Mouse (Mus musculus): ENCODE measurements around the gene Prkce. TPM values are rescaled to one million over a fixed set of nuclear protein-coding genes. Genes with fewer than 3 reads are reported as not detected.

The Prkce gene
- polyA plus RNA-seq, 1 experiment, result 3.3 TPM

- no peak overlapping the region for H3K4me3 ChIP-seq (ENCODE audit: low read depth, low read length)
These were observed 357.5 kb downstream of the Prkce start for GRCm38 (mm10) chr17:86525075-86525474.

GRCm38 (mm10) chr17:86526016-86526415, 358.4 kb downstream of the Prkce start:
- Histone ChIP-seq H3K36me3 (ENCODE audit: control insufficient read depth, insufficient read depth, low read length) (no peaks in the 10 kb centered on the region), H3K27me3 (ENCODE audit: control insufficient read depth, insufficient read depth, low read length) (no peaks in the 10 kb centered on the region), H3K4me1 (ENCODE audit: control insufficient read depth, insufficient read depth, insufficient read length, low read length) (peaks cover 28% of the 10 kb centered on the region), H3K27ac (ENCODE audit: insufficient read depth, low read depth, low read length) (no peak overlapping the region), H3K4me3 (ENCODE audit: low read depth, low read length) (no peak overlapping the region)
- WGBS, result 75% methylated on average over 7 of the region's 7 CpGs
- no peak for TF ChIP-seq POLR2A (IDR thresholded peaks at IDR 0.05; ENCODE audit: low read depth, low read length)

More at GRCm38 (mm10) chr17:86525075-86525474, 357.5 kb downstream of the Prkce start:
- H3K27ac ChIP-seq (ENCODE audit: insufficient read depth, low read depth, low read length), result 0 out of 2 replicates have a peak overlapping the region, but pooled peaks have one; percentile 89
- TF ChIP-seq POLR2A (IDR thresholded peaks at IDR 0.05; ENCODE audit: low read depth, low read length) (no peak), CTCF (IDR thresholded peaks at IDR 0.05; ENCODE audit: extremely low read depth, insufficient read length, insufficient replicate concordance, low read depth, low read length) (no peak)
- 93% methylated on average over 2 of the region's 2 CpGs for WGBS
- H3K4me1 ChIP-seq (ENCODE audit: control insufficient read depth, insufficient read depth, insufficient read length, low read length), result peaks cover 24% of the 10 kb centered on the region
- no peaks in the 10 kb centered on the region for H3K27me3 ChIP-seq (ENCODE audit: control insufficient read depth, insufficient read depth, low read length)
- H3K36me3 ChIP-seq (ENCODE audit: control insufficient read depth, insufficient read depth, low read length), result no peaks in the 10 kb centered on the region

GRCm38 (mm10) chr17:86527298-86527697, 359.7 kb downstream of the Prkce start:
- Histone ChIP-seq H3K27me3 (ENCODE audit: control insufficient read depth, insufficient read depth, low read length) (no peaks in the 10 kb centered on the region), H3K4me1 (ENCODE audit: control insufficient read depth, insufficient read depth, insufficient read length, low read length) (peaks cover 30% of the 10 kb centered on the region), H3K27ac (ENCODE audit: insufficient read depth, low read depth, low read length) (no peak overlapping the region), H3K4me3 (ENCODE audit: low read depth, low read length) (no peak overlapping the region), H3K36me3 (ENCODE audit: control insufficient read depth, insufficient read depth, low read length) (no peaks in the 10 kb centered on the region)
- WGBS, result 87% methylated on average over 5 of the region's 5 CpGs
- TF ChIP-seq CTCF (IDR thresholded peaks at IDR 0.05; ENCODE audit: extremely low read depth, insufficient read length, insufficient replicate concordance, low read depth, low read length) (no peak), POLR2A (IDR thresholded peaks at IDR 0.05; ENCODE audit: low read depth, low read length) (no peak)

DNA sequence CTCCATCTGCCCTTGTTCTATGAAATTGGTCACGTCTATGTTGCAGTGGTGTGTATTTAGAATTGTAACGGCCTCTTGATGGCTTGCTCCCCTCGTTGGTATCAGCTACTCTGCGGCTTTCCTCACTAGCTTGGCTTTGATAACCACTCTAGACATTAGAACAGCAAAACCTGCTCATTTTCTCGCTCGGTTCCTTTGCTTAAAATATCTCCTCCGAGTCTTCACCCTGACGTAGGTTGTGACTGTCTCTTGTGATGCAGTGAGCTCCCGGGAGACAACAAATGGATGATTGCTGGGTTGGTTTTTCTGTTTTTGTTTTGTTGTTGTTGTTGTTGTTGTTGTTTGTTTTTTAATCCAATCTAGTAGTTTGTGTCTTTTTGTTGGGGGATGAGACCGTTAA, 361.4 kb downstream of the Prkce start:
- H3K4me3 ChIP-seq (ENCODE audit: low read depth, low read length), result no peak overlapping the region
- no peaks in the 10 kb centered on the region for H3K27me3 ChIP-seq (ENCODE audit: control insufficient read depth, insufficient read depth, low read length)
- TF ChIP-seq POLR2A (IDR thresholded peaks at IDR 0.05; ENCODE audit: low read depth, low read length) (no peak), CTCF (IDR thresholded peaks at IDR 0.05; ENCODE audit: extremely low read depth, insufficient read length, insufficient replicate concordance, low read depth, low read length) (no peak)
- H3K36me3 ChIP-seq (ENCODE audit: control insufficient read depth, insufficient read depth, low read length), result no peaks in the 10 kb centered on the region
- no peak overlapping the region for H3K27ac ChIP-seq (ENCODE audit: insufficient read depth, low read depth, low read length)
- H3K4me1 ChIP-seq (ENCODE audit: control insufficient read depth, insufficient read depth, insufficient read length, low read length), result peaks cover 17% of the 10 kb centered on the region
- WGBS, result 72% methylated on average over 10 of the region's 10 CpGs

DNA sequence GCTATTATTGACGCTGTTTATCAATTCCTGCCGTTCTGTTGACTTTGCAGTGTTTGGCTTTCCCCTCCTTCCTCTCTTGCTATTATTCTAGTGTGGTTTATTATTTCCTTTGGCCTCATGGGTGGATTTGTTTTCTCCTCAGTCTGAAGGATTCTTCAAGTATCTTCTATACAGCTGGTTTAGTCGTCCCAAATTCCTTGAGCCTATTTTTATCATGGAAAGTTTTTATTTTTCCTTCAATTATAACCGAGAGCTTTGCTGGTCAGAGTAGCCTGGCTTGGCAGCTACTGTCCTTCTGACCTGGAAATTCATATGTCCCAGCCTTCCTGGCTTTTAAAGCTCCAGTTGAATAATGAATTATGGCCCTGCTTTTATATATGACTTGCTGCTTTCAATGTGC, 361.8 kb downstream of the Prkce start:
- no peak overlapping the region for H3K4me3 ChIP-seq (ENCODE audit: low read depth, low read length)

GRCm38 (mm10) chr17:86531231-86531630, 363.6 kb downstream of the Prkce start:
- H3K36me3 ChIP-seq (ENCODE audit: control insufficient read depth, insufficient read depth, low read length), result no peaks in the 10 kb centered on the region
- H3K4me3 ChIP-seq (ENCODE audit: low read depth, low read length), result no peak overlapping the region
- H3K4me1 ChIP-seq (ENCODE audit: control insufficient read depth, insufficient read depth, insufficient read length, low read length), result peaks cover 8% of the 10 kb centered on the region
- 59% methylated on average over 6 of the region's 6 CpGs for WGBS
- TF ChIP-seq CTCF (IDR thresholded peaks at IDR 0.05; ENCODE audit: extremely low read depth, insufficient read length, insufficient replicate concordance, low read depth, low read length) (no peak), POLR2A (IDR thresholded peaks at IDR 0.05; ENCODE audit: low read depth, low read length) (no peak)
- H3K27ac ChIP-seq (ENCODE audit: insufficient read depth, low read depth, low read length), result peak overlapping the region; percentile 58; the same call in 1 of the 2 replicates
- H3K27me3 ChIP-seq (ENCODE audit: control insufficient read depth, insufficient read depth, low read length), result no peaks in the 10 kb centered on the region

More for the DNA sequence above, 361.8 kb downstream of the Prkce start:
- Histone ChIP-seq H3K27ac (ENCODE audit: insufficient read depth, low read depth, low read length) (no peak overlapping the region), H3K36me3 (ENCODE audit: control insufficient read depth, insufficient read depth, low read length) (no peaks in the 10 kb centered on the region), H3K27me3 (ENCODE audit: control insufficient read depth, insufficient read depth, low read length) (no peaks in the 10 kb centered on the region), H3K4me1 (ENCODE audit: control insufficient read depth, insufficient read depth, insufficient read length, low read length) (peaks cover 13% of the 10 kb centered on the region)
- TF ChIP-seq CTCF (IDR thresholded peaks at IDR 0.05; ENCODE audit: extremely low read depth, insufficient read length, insufficient replicate concordance, low read depth, low read length) (no peak), POLR2A (IDR thresholded peaks at IDR 0.05; ENCODE audit: low read depth, low read length) (no peak)
- WGBS, result 45% methylated on average over 4 of the region's 4 CpGs

GRCm38 (mm10) chr17:86532783-86533548, 365.4 kb downstream of the Prkce start:
- Histone ChIP-seq H3K4me1 (ENCODE audit: control insufficient read depth, insufficient read depth, insufficient read length, low read length) (peaks cover 8% of the 10 kb centered on the region), H3K27ac (ENCODE audit: insufficient read depth, low read depth, low read length) (no peak overlapping the region), H3K4me3 (ENCODE audit: low read depth, low read length) (no peak overlapping the region), H3K27me3 (ENCODE audit: control insufficient read depth, insufficient read depth, low read length) (no peaks in the 10 kb centered on the region), H3K36me3 (ENCODE audit: control insufficient read depth, insufficient read depth, low read length) (no peaks in the 10 kb centered on the region)
- 71% methylated on average over 17 of the region's 17 CpGs for WGBS
- TF ChIP-seq POLR2A (IDR thresholded peaks at IDR 0.05; ENCODE audit: low read depth, low read length) (no peak), CTCF (IDR thresholded peaks at IDR 0.05; ENCODE audit: extremely low read depth, insufficient read length, insufficient replicate concordance, low read depth, low read length) (no peak)

Data from small intestine, adult 2 months (tissue).